Mouse (Mus musculus) spleen, adult 2 months (tissue): ENCODE data around the gene Tex46.

Source experiments
- CTCF ChIP-seq: fragments of 200-500 bp; IDR thresholded peaks from 2 replicates; pipeline ENCODE4 v1.5.1; 2011; ENCODE audit warnings: mild to moderate bottlenecking, inconsistent platforms; ENCODE audit not compliant: insufficient read depth, insufficient read length, insufficient replicate concordance; ENCODE audit errors: extremely low read depth
- POLR2A ChIP-seq: fragments of 200-500 bp; IDR thresholded peaks from 2 replicates; pipeline ENCODE4 v1.6.1; 2011; ENCODE audit warnings: low read depth, low read length, inconsistent platforms

DNA sequence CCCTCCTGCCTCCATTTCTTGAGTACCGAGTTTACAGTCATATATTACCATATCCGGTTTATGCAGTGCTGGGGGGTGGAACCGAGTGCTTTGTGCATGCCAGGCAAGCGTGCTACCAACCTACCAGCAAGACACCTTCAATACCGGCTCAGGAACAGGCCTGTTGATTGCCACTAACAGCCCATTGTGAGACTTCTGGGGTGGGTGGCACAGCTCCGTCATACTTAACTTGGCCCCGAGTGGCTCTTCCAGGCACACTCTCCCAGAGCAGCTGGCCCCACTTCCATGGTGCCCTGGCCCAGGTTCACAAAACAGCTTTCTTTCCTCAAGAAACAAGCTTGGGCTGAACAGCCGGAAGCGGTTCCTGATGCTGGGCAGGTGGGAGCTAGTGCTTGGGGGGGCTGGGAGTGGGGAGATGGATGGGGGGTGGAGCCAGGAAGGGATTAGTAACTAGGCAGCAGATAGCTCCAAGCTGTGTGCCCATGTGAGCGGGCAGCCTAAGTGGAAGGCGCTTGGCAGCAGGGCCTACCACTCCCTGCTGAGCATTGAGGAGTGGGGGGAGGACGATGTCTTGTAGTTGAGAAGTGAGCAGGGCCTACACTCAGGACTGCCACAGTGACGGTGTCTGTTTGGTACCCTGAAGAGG is 41.8 kb downstream of the Tex46 start:
- TF ChIP-seq POLR2A (no peak), CTCF (no peak)
